Mouse (Mus musculus): Measurements from ENCODE around the gene Sfswap. TPM values are rescaled to one million over a fixed set of nuclear protein-coding genes. Genes with fewer than 3 reads are reported as not detected.

Gene Sfswap
- polyA plus RNA-seq, 1 experiment: 145 TPM

DNA sequence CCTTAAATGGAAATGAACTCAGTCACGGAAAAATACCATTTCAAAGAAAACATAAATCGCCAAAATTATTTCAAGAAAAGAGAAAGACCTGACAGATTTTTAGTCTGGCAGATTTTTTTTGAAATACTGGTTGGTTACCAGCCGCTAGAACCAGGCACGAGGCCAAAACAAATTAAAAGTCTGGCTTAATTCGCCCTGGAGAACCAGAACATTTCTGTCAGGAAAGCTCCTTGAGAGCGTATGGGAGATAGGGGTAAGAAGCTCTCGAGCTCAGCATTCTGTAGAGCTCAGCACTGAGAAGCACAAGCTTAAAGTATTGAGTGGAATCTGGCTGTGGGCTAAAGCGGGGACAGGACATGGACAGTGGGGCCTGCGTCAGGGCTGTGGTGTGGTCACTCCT is 44.8 kb downstream of the Sfswap start:
- Histone ChIP-seq H3K4me3 (ENCODE audit: insufficient read depth, low read length) (no peak overlapping the region), H3K4me1 (ENCODE audit: control insufficient read depth, insufficient read depth, low read length) (no peaks in the 10 kb centered on the region), H3K27ac (ENCODE audit: insufficient read depth, low read length) (no peak overlapping the region)
- TF ChIP-seq CTCF (IDR thresholded peaks at IDR 0.05; ENCODE audit: extremely low read depth, insufficient read depth, low read length) (no peak), POLR2A (IDR thresholded peaks at IDR 0.05; ENCODE audit: extremely low read depth, insufficient read depth, low read length) (no peak)

DNA sequence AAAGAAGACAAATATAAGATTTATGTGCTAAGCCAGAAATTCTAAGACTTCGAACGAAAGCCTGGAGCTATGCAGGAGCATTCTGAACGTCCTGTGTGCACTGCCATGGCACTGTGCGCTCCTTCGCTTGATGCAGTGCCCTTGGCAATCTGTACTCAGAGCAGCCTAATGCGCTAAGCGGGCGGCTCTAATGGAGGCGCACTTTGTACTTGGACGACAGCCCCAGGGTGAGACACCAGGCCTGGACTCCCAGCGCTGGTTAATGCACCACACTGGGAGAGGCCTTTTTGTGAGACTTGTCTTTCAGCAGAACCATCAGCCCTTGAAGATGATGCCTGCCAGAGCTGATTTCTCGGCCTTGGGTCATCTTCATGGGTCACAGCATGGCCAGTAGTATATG is 48.7 kb downstream of the Sfswap start:
- Histone ChIP-seq H3K4me3 (ENCODE audit: insufficient read depth, low read length) (no peak overlapping the region), H3K27ac (ENCODE audit: insufficient read depth, low read length) (no peak overlapping the region), H3K4me1 (ENCODE audit: control insufficient read depth, insufficient read depth, low read length) (no peaks in the 10 kb centered on the region)
- no peak for TF ChIP-seq CTCF (IDR thresholded peaks at IDR 0.05; ENCODE audit: extremely low read depth, insufficient read depth, low read length)
- no peak for TF ChIP-seq POLR2A (IDR thresholded peaks at IDR 0.05; ENCODE audit: extremely low read depth, insufficient read depth, low read length)

DNA sequence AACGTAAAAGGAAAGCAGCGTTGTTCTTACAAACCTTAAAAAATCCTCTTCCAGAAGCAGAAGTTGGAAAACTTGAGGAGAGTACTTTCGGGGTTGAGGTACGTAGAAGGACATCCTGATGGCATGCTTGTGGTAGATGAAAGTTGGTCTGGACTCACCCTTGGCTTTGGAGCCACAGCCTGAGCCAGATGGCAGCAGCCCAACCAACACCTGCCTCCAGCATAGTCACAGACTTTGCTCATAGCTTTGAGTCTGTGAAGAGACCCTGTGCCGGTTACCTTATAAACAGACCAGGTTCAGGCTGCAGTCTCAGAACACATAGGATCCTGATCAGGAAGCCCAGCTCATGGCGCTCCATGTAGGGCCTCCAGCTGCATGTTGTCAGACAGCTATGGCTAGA is 49.8 kb downstream of the Sfswap start:
- Histone ChIP-seq H3K4me1 (ENCODE audit: control insufficient read depth, insufficient read depth, low read length) (no peaks in the 10 kb centered on the region), H3K4me3 (ENCODE audit: insufficient read depth, low read length) (no peak overlapping the region), H3K27ac (ENCODE audit: insufficient read depth, low read length) (no peak overlapping the region)
- TF ChIP-seq CTCF (IDR thresholded peaks at IDR 0.05; ENCODE audit: extremely low read depth, insufficient read depth, low read length) (no peak), POLR2A (IDR thresholded peaks at IDR 0.05; ENCODE audit: extremely low read depth, insufficient read depth, low read length) (no peak)

DNA sequence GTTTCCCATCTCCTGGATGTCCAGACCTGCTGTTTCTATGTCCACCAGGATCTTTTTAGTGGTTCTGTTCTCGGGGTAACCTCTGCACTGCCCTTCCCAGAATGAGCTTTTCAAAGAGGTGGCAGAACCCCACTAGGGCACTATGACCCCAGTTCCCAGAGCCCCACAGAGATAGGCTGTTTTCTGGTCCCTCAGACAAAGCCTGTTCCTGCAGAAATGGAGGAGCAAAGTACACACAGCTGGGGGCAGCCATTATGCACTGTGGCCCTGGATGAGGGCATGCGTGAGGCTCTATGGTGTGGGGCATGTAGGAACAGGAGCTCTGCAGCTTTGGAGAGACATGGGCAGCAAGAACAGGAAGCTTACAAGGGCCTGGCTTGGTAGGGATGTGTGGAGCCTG is 51.0 kb downstream of the Sfswap start:
- H3K27ac ChIP-seq (ENCODE audit: insufficient read depth, low read length): no peak overlapping the region
- H3K4me3 ChIP-seq (ENCODE audit: insufficient read depth, low read length): no peak overlapping the region
- TF ChIP-seq POLR2A (IDR thresholded peaks at IDR 0.05; ENCODE audit: extremely low read depth, insufficient read depth, low read length): no peak
- TF ChIP-seq CTCF (IDR thresholded peaks at IDR 0.05; ENCODE audit: extremely low read depth, insufficient read depth, low read length): no peak
- no peaks in the 10 kb centered on the region for H3K4me1 ChIP-seq (ENCODE audit: control insufficient read depth, insufficient read depth, low read length)

DNA sequence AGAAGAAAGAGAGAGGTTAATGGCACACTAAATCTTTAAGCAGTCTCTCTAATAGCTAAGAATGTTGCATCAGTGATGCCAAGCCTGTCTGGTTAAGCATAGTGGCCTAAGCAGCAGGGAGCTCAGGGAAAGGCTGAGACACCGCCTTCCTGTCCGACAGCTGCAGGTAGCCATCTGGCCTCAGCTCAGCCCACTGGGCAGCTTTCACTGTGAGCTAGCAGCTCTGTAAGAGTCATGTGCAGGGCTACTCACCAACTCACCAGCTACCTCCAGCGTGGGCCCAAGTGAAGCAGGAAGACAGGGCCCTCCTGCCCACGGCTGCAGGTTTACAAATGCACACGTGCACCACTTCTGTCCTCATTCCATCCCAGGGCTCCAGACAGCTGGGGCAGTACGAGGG is 52.6 kb downstream of the Sfswap start:
- Histone ChIP-seq H3K27ac (ENCODE audit: insufficient read depth, low read length) (no peak overlapping the region), H3K4me3 (ENCODE audit: insufficient read depth, low read length) (no peak overlapping the region), H3K4me1 (ENCODE audit: control insufficient read depth, insufficient read depth, low read length) (no peaks in the 10 kb centered on the region)
- TF ChIP-seq CTCF (IDR thresholded peaks at IDR 0.05; ENCODE audit: extremely low read depth, insufficient read depth, low read length): no peak
- TF ChIP-seq POLR2A (IDR thresholded peaks at IDR 0.05; ENCODE audit: extremely low read depth, insufficient read depth, low read length): no peak

DNA sequence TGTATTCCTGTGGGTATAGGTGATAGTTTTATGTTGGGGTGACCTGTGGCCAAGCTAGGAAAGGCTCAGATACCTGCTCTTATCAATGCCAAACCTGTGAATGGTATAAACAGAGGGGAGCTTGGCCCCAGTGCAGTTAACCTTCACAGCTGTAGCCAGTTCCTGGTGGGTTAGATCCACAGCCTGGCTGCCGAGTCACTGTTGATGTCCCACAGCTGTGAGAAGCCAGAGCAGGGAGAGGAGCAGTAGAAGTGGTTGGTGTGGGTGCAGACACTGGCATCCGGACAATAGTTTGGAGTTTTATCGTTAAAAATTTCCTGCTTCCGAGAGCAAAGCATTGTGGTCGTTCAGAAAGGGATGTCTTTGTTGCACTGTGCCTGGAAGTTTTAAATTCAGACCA is 57.6 kb downstream of the Sfswap start:
- Histone ChIP-seq H3K4me3 (ENCODE audit: insufficient read depth, low read length) (no peak overlapping the region), H3K4me1 (ENCODE audit: control insufficient read depth, insufficient read depth, low read length) (no peaks in the 10 kb centered on the region; the same call in 1 of the 2 replicates), H3K27ac (ENCODE audit: insufficient read depth, low read length) (peak overlapping the region; percentile 48; the same call in 1 of the 2 replicates)
- TF ChIP-seq POLR2A (IDR thresholded peaks at IDR 0.05; ENCODE audit: extremely low read depth, insufficient read depth, low read length) (no peak), CTCF (IDR thresholded peaks at IDR 0.05; ENCODE audit: extremely low read depth, insufficient read depth, low read length) (no peak)

DNA sequence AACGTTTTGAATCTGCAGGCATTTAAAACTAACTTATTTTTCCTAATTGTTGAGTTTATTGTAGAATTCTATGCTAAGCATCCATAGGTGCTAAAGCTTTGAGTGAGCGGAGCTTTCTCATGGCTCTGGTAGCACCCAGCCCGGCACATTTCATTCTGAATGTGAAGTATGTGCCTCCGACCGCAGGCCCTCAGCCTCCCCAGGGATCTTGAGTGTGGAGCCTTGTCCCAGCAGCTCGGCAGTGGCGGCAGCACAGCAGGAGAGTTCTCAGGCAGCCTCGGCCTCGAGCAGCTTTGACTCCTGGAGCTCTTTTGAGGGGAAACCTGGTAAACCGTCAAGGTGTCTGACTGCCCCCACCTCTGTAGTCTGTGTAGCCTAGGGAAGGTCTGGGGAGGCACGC is 58.3 kb downstream of the Sfswap start:
- TF ChIP-seq POLR2A (IDR thresholded peaks at IDR 0.05; ENCODE audit: extremely low read depth, insufficient read depth, low read length) (no peak), CTCF (IDR thresholded peaks at IDR 0.05; ENCODE audit: extremely low read depth, insufficient read depth, low read length) (no peak)
- no peak overlapping the region for H3K4me3 ChIP-seq (ENCODE audit: insufficient read depth, low read length)
- peak overlapping the region; percentile 64 for H3K27ac ChIP-seq (ENCODE audit: insufficient read depth, low read length)
- no peaks in the 10 kb centered on the region; the same call in 1 of the 2 replicates for H3K4me1 ChIP-seq (ENCODE audit: control insufficient read depth, insufficient read depth, low read length)

DNA sequence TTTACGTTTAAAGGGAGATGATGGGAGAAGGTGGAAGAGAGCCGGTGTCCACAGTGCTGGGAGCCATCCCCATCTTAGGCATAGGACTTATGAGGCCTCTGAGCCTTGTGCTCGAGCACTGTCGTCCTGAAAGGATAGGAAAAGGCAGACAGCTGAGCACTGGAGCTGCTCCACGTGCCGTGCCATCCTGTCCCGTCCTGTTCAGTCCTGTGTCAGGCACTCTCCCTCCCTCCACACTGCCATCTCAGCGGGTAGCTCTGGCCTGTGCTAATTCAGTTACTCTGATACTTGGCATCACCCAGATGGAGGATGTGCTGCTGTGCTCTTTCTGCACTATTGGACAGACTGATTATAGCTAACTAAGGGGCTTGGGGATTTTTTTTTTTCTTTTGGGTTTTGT is 61.3 kb downstream of the Sfswap start:
- H3K4me1 ChIP-seq (ENCODE audit: control insufficient read depth, insufficient read depth, low read length): no peaks in the 10 kb centered on the region; the same call in 1 of the 2 replicates
- TF ChIP-seq CTCF (IDR thresholded peaks at IDR 0.05; ENCODE audit: extremely low read depth, insufficient read depth, low read length): no peak
- no peak for TF ChIP-seq POLR2A (IDR thresholded peaks at IDR 0.05; ENCODE audit: extremely low read depth, insufficient read depth, low read length)
- H3K27ac ChIP-seq (ENCODE audit: insufficient read depth, low read length): no peak overlapping the region
- no peak overlapping the region for H3K4me3 ChIP-seq (ENCODE audit: insufficient read depth, low read length)

DNA sequence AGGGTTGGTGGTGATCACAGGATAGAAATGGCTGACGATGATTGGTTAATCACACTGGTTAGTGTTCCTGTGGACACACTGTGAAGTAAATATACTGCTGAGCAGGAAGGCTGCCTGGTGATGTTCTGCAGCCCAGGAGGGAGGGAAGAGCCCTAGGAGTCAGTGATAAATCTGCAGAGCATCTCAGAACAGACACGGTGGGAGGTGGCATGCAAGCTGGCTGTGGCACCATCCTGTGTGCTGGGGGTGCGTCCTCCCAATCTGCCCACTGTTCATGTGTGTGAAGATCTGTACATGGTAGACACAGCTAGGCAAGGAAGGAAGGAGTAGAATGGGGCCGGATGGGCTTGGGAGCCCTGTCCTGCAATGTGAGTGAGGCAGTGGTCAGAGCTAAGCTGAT is 67.6 kb downstream of the Sfswap start:
- no peak for TF ChIP-seq CTCF (IDR thresholded peaks at IDR 0.05; ENCODE audit: extremely low read depth, insufficient read depth, low read length)
- no peak for TF ChIP-seq POLR2A (IDR thresholded peaks at IDR 0.05; ENCODE audit: extremely low read depth, insufficient read depth, low read length)
- no peak overlapping the region for H3K27ac ChIP-seq (ENCODE audit: insufficient read depth, low read length)
- peaks cover 4% of the 10 kb centered on the region for H3K4me1 ChIP-seq (ENCODE audit: control insufficient read depth, insufficient read depth, low read length)
- no peak overlapping the region for H3K4me3 ChIP-seq (ENCODE audit: insufficient read depth, low read length)

DNA sequence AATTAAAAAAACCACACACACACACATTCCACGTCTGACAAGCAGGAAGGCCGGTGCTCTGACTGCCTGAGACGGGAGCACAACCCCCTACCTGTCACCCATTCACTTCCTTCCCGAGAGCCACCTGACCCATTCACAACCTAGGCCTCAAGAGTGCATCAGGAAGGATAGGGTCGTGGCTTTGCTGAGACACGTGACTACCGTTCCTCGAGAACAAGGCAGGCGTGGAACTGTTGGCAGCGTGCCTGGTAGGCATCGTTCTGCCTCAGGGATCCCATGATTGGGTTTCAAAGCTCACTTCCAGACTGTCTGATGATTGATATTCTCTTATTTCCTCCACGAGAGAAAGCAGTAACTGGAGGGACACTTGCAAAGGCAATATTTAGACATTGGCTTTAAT is 77.2 kb downstream of the Sfswap start:
- Histone ChIP-seq H3K27ac (ENCODE audit: insufficient read depth, low read length) (no peak overlapping the region), H3K4me3 (ENCODE audit: insufficient read depth, low read length) (no peak overlapping the region), H3K4me1 (ENCODE audit: control insufficient read depth, insufficient read depth, low read length) (peaks cover 5% of the 10 kb centered on the region; the same call in 1 of the 2 replicates)
- TF ChIP-seq POLR2A (IDR thresholded peaks at IDR 0.05; ENCODE audit: extremely low read depth, insufficient read depth, low read length): no peak

DNA sequence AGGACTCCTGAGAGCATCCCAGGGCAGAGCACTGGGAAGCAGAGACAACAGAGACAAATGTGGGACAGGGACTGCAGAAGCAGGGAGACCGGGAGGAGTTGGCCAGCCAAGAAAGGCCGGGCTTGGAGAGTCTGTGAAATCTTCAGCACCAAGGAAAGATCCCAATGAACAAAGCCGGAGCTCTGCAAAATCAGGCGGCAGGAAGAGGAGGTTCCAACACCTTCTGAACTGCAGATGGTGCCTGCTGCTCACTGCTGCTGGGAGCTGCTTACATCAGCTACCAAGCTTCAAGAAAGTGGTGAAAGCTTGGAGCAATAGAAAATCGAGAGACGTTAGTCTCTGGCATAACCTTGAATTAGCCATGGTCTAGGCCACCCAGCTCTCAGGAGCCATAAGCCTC is 79.0 kb downstream of the Sfswap start:
- H3K4me1 ChIP-seq (ENCODE audit: control insufficient read depth, insufficient read depth, low read length): peaks cover 5% of the 10 kb centered on the region; the same call in 1 of the 2 replicates
- no peak for TF ChIP-seq POLR2A (IDR thresholded peaks at IDR 0.05; ENCODE audit: extremely low read depth, insufficient read depth, low read length)
- no peak for TF ChIP-seq CTCF (IDR thresholded peaks at IDR 0.05; ENCODE audit: extremely low read depth, insufficient read depth, low read length)
- no peak overlapping the region for H3K4me3 ChIP-seq (ENCODE audit: insufficient read depth, low read length)
- H3K27ac ChIP-seq (ENCODE audit: insufficient read depth, low read length): peak overlapping the region; percentile 55

Measured in cortical plate, adult 2 months (tissue).